11 mouse cellular contexts compared by ENCODE assay signal in the genomic region with DNA sequence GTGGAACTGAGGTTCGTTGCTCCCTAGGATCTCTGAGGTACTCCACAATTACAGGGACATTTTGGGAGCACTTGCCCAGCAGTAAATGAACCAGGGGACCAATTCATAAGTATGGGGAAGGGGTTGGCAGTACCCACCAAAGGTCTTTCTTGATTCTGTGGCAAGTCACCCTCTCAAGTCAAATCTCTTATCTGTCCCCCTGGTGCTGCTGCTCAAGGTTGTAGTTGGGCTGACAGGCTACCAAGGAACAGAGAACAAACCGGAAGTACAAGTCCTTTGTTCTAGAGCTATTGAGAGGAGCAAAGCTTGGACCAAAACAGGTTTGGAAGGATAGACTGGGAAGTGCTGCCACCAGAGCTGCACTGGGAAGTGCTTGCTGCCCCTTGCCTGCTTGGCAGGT.
DNase-seq lines count a peak whose midpoint lies in the region; ATAC-seq lines count a peak whose summit lies in the region.
"Had no signal": no experiment of that assay in that cellular context is flagged by ENCODE, and none has a peak within 500 bp of the region (broad histone marks: within the 10 kb centered on the region; RNA-seq: fewer than 3 reads in every experiment).

No protein-coding gene starts in this region.

- no peak overlapping the region for H3K9ac ChIP-seq in midbrain, embryonic 11.5 days (ENCODE audit: low read length)
- H3K9ac ChIP-seq in midbrain, embryonic 16.5 days (ENCODE audit: low read depth, low read length) = no peak overlapping the region
- H3K9ac ChIP-seq in stomach, embryonic 14.5 days (replicated peaks; ENCODE audit: low read depth, low read length) = no peak overlapping the region

- H3K27me3 ChIP-seq in midbrain, embryonic 11.5 days (ENCODE audit: control insufficient read depth, insufficient read depth, low read length) = peaks cover 71% of the 10 kb centered on the region
- H3K27me3 ChIP-seq in midbrain, embryonic 16.5 days (ENCODE audit: control insufficient read depth, insufficient read depth, low read depth, low read length) = peaks cover 21% of the 10 kb centered on the region
- no peaks in the 10 kb centered on the region for H3K27me3 ChIP-seq in stomach, embryonic 14.5 days (ENCODE audit: control insufficient read depth, insufficient read depth, low read length)

- DNase-seq in heart, adult 11 months = peak; percentile 82
- DNase-seq in heart, postnatal 14 days = no peak
- peak; percentile 88 for DNase-seq in midbrain, embryonic 11.5 days (ENCODE audit: low spot score, missing footprints)
- peak; percentile 17 for DNase-seq in adipocyte (ENCODE audit: low spot score)
- no peak for DNase-seq in layer of hippocampus, adult 9-11 months
- DNase-seq in right cerebral cortex, postnatal 10 days (ENCODE audit: low spot score in 2 of 2) = no peak
- DNase-seq: cerebellum, adult 8-10 months; right cerebral cortex, adult 18-20 months; spleen, adult 18-20 months had no signal

- peaks cover 15% of the 10 kb centered on the region for H3K4me1 ChIP-seq in midbrain, embryonic 11.5 days (ENCODE audit: control insufficient read depth, insufficient read depth, low read length)
- H3K4me1 ChIP-seq in midbrain, embryonic 16.5 days (ENCODE audit: control insufficient read depth, insufficient read depth, low read length) = peaks cover 17% of the 10 kb centered on the region
- peaks cover 6% of the 10 kb centered on the region; the same call in 1 of the 2 replicates for H3K4me1 ChIP-seq in stomach, embryonic 14.5 days (ENCODE audit: control insufficient read depth, insufficient read depth, low read length)

- no peaks in the 10 kb centered on the region for H3K36me3 ChIP-seq in midbrain, embryonic 11.5 days (ENCODE audit: control insufficient read depth, insufficient read depth, low read length)
- no peaks in the 10 kb centered on the region for H3K36me3 ChIP-seq in midbrain, embryonic 16.5 days (ENCODE audit: control insufficient read depth, insufficient read depth, low read length)
- no peaks in the 10 kb centered on the region for H3K36me3 ChIP-seq in stomach, embryonic 14.5 days (ENCODE audit: control insufficient read depth, insufficient read depth, low read length)

- ATAC-seq in midbrain, embryonic 11.5 days (ENCODE audit: low FRiP score) = no peak
- ATAC-seq in midbrain, embryonic 16.5 days = no peak
- no peak for ATAC-seq in stomach, embryonic 14.5 days (ENCODE audit: insufficient number of reproducible peaks, insufficient read depth, low FRiP score, low read depth)

- peak overlapping the region; percentile 76; the same call in 1 of the 2 replicates for H3K27ac ChIP-seq in midbrain, embryonic 11.5 days (ENCODE audit: low read depth, low read length)
- H3K27ac ChIP-seq in midbrain, embryonic 16.5 days (ENCODE audit: low read length) = no peak overlapping the region
- H3K27ac ChIP-seq in stomach, embryonic 14.5 days (ENCODE audit: low read length) = 0 out of 2 replicates have a peak overlapping the region, but pooled peaks have one; percentile 44

- no peaks in the 10 kb centered on the region for H3K9me3 ChIP-seq in midbrain, embryonic 11.5 days (ENCODE audit: control insufficient read depth, low read length)
- H3K9me3 ChIP-seq in midbrain, embryonic 16.5 days (replicated peaks; ENCODE audit: control insufficient read depth, low read length, poor library complexity, severe bottlenecking) = no peaks in the 10 kb centered on the region
- no peaks in the 10 kb centered on the region for H3K9me3 ChIP-seq in stomach, embryonic 14.5 days (ENCODE audit: control insufficient read depth, low read depth, low read length)

- intact Hi-C loops in heart, postnatal 14 days (cut with DNase I) = no loop called here

- H3K4me3 ChIP-seq in midbrain, embryonic 11.5 days (ENCODE audit: low read depth, low read length) = no peak overlapping the region
- H3K4me3 ChIP-seq in midbrain, embryonic 16.5 days (ENCODE audit: low read depth, low read length) = no peak overlapping the region
- H3K4me3 ChIP-seq in stomach, embryonic 14.5 days (ENCODE audit: low read depth, low read length) = no peak overlapping the region

- no peak overlapping the region for H3K4me2 ChIP-seq in midbrain, embryonic 11.5 days
- H3K4me2 ChIP-seq in midbrain, embryonic 16.5 days (ENCODE audit: low read length) = no peak overlapping the region
- no peak overlapping the region for H3K4me2 ChIP-seq in stomach, embryonic 14.5 days (replicated peaks; ENCODE audit: low read depth, low read length)

- 52% methylated on average over 2 of the region's 2 CpGs for WGBS in midbrain, embryonic 11.5 days
- 45% methylated on average over 2 of the region's 2 CpGs for WGBS in midbrain, embryonic 16.5 days
- 61% methylated on average over 2 of the region's 2 CpGs for WGBS in stomach, embryonic 14.5 days

Comparison
In these comparisons a context has a peak if more than half of its experiments do, and no peak if none do; other contexts are left out.
1. DNase-seq: peak in heart, adult 11 months (single experiment), midbrain, embryonic 11.5 days (single experiment) and adipocyte (single experiment); none in heart, postnatal 14 days (0 of 2), layer of hippocampus, adult 9-11 months (single experiment) and right cerebral cortex, postnatal 10 days (0 of 2).